In genomic region chr16:44716305-44717140, GRCm38 (mm10) we compare ENCODE assay signal across 8 mouse cellular contexts. TPM values are rescaled to one million over a fixed set of nuclear protein-coding genes. Genes with fewer than 3 reads are reported as not detected.
A peak's percentile ranks its signal among the peaks of the same experiment; 100 is the strongest.
DNase-seq lines count a peak whose midpoint lies in the region; ATAC-seq lines count a peak whose summit lies in the region.

No protein-coding gene starts in this region.

- H3K36me3 ChIP-seq in forebrain, embryonic 13.5 days (ENCODE audit: poor library complexity, severe bottlenecking), result peaks cover 10% of the 10 kb centered on the region; the same call in 1 of the 2 replicates
- H3K36me3 ChIP-seq in intestine, embryonic 14.5 days (ENCODE audit: control insufficient read depth, insufficient read depth, low read length), result peaks cover 16% of the 10 kb centered on the region
- H3K36me3 ChIP-seq in stomach, embryonic 16.5 days (ENCODE audit: control insufficient read depth, insufficient read depth, low read length), result no peaks in the 10 kb centered on the region

- no peaks in the 10 kb centered on the region for H3K9me3 ChIP-seq in forebrain, embryonic 13.5 days (replicated peaks)
- H3K9me3 ChIP-seq in intestine, embryonic 14.5 days (ENCODE audit: control insufficient read depth, low read length), result no peaks in the 10 kb centered on the region
- H3K9me3 ChIP-seq in stomach, embryonic 16.5 days (replicated peaks; ENCODE audit: control insufficient read depth, low read length), result no peaks in the 10 kb centered on the region

- DNase-seq in left cerebral cortex, postnatal 14 days (ENCODE audit: low spot score in 2 of 2), result peak; percentile 53 to 63
- no peak for DNase-seq in left cerebral cortex, postnatal 4 days
- DNase-seq in intestine, embryonic 14.5 days (ENCODE audit: low spot score), result no peak
- DNase-seq in lung, postnatal 25 days (ENCODE audit: low spot score), result peak; percentile 57
- DNase-seq in urinary bladder, postnatal 10 days (ENCODE audit: low spot score), result no peak

- intact Hi-C loops in left cerebral cortex, postnatal 14 days (cut with DNase I), result loop anchor here (10.0 kb wide), 1 partner anchor 232 kb away; no protein-coding TSS in a partner anchor
- intact Hi-C loops in left cerebral cortex, postnatal 4 days (cut with DNase I), result loop anchor here (10.0 kb wide), 1 partner anchor 232 kb away; no protein-coding TSS in a partner anchor

- H3K27me3 ChIP-seq in forebrain, embryonic 13.5 days, result no peaks in the 10 kb centered on the region
- no peaks in the 10 kb centered on the region for H3K27me3 ChIP-seq in intestine, embryonic 14.5 days (replicated peaks; ENCODE audit: control insufficient read depth, insufficient read depth, low read length)
- H3K27me3 ChIP-seq in stomach, embryonic 16.5 days (ENCODE audit: control insufficient read depth, insufficient read depth, low read length), result no peaks in the 10 kb centered on the region

- H3K4me1 ChIP-seq in brown adipose tissue, adult 24 weeks (ENCODE audit: control insufficient read depth, insufficient read depth, insufficient read length, low read length), result peaks cover 2% of the 10 kb centered on the region; the same call in 1 of the 2 replicates
- peaks cover 8% of the 10 kb centered on the region; the same call in 1 of the 2 replicates for H3K4me1 ChIP-seq in forebrain, embryonic 13.5 days
- H3K4me1 ChIP-seq in intestine, embryonic 14.5 days (replicated peaks; ENCODE audit: control insufficient read depth, insufficient read depth, low read length), result no peaks in the 10 kb centered on the region
- H3K4me1 ChIP-seq in stomach, embryonic 16.5 days (ENCODE audit: control insufficient read depth, insufficient read depth, low read length), result peaks cover 3% of the 10 kb centered on the region; the same call in 1 of the 2 replicates

- peak overlapping the region; percentile 48; the same call in 1 of the 2 replicates for H3K9ac ChIP-seq in forebrain, embryonic 13.5 days
- H3K9ac ChIP-seq in intestine, embryonic 14.5 days (ENCODE audit: low read length), result no peak overlapping the region
- H3K9ac ChIP-seq in stomach, embryonic 16.5 days (ENCODE audit: low read length), result no peak overlapping the region

- H3K4me2 ChIP-seq in forebrain, embryonic 13.5 days, result no peak overlapping the region
- no peak overlapping the region for H3K4me2 ChIP-seq in intestine, embryonic 14.5 days (ENCODE audit: low read length)
- H3K4me2 ChIP-seq in stomach, embryonic 16.5 days (ENCODE audit: low read depth, low read length), result 0 out of 2 replicates have a peak overlapping the region, but pooled peaks have one; percentile 8

- peak; percentile 87 for ATAC-seq in forebrain, embryonic 13.5 days
- ATAC-seq in intestine, embryonic 14.5 days (replicated peaks; ENCODE audit: low FRiP score, low TSS enrichment, low read depth), result 0 out of 2 replicates have a peak, but pooled peaks have one; percentile 60
- peak; percentile 81 for ATAC-seq in stomach, embryonic 16.5 days (ENCODE audit: insufficient read depth, low FRiP score)

- H3K4me3 ChIP-seq in brown adipose tissue, adult 24 weeks (ENCODE audit: insufficient read depth, low read depth, low read length), result 0 out of 2 replicates have a peak overlapping the region, but pooled peaks have one; percentile 4
- H3K4me3 ChIP-seq in forebrain, embryonic 13.5 days, result no peak overlapping the region
- H3K4me3 ChIP-seq in intestine, embryonic 14.5 days (ENCODE audit: low read depth, low read length), result no peak overlapping the region
- H3K4me3 ChIP-seq in stomach, embryonic 16.5 days (replicated peaks; ENCODE audit: low read length), result no peak overlapping the region

- no peak overlapping the region for H3K27ac ChIP-seq in brown adipose tissue, adult 24 weeks (replicated peaks; ENCODE audit: low read depth, low read length)
- H3K27ac ChIP-seq in forebrain, embryonic 13.5 days, result no peak overlapping the region
- H3K27ac ChIP-seq in intestine, embryonic 14.5 days (ENCODE audit: low read depth), result no peak overlapping the region
- H3K27ac ChIP-seq in stomach, embryonic 16.5 days (ENCODE audit: low read length), result peak overlapping the region; percentile 70

- 27% methylated on average over 10 of the region's 10 CpGs for WGBS in forebrain, embryonic 13.5 days
- WGBS in intestine, embryonic 14.5 days, result 40% methylated on average over 10 of the region's 10 CpGs
- 35% methylated on average over 10 of the region's 10 CpGs for WGBS in stomach, embryonic 16.5 days

RNA-seq across cellular contexts. Expression of gene Nepro, which starts 7.6 kb away (rescaled TPM):
- total RNA-seq in left cerebral cortex, postnatal 14 days (2021), result 1 to 10 TPM; 4.0 to 4.5 TPM
- 1 to 10 TPM; 6.1 to 7.1 TPM for total RNA-seq in left cerebral cortex, postnatal 4 days (2021)
- polyA plus RNA-seq in brown adipose tissue, adult 24 weeks (2012; ENCODE audit: insufficient read depth, insufficient read length, missing spikeins), result 4.0 and 6.1 TPM in 2 replicates
- polyA plus RNA-seq in forebrain, embryonic 13.5 days (2015; fragmentation: Nextera tagmentation; extraction: Ambion mirVana), result 6.6 and 7.4 TPM in 2 replicates
- polyA plus RNA-seq in intestine, embryonic 14.5 days (2014; fragmentation: Nextera tagmentation; extraction: Ambion mirVana), result 11.3 and 12.8 TPM in 2 replicates
- 7.2 and 7.6 TPM in 2 replicates for polyA plus RNA-seq in stomach, embryonic 16.5 days (2015; fragmentation: Nextera tagmentation; extraction: Ambion mirVana)

RNA-seq across cellular contexts. Expression of gene Gtpbp8, which starts 29.6 kb away (rescaled TPM):
- 10 to 100 TPM; 25.7 to 28.1 TPM for total RNA-seq in left cerebral cortex, postnatal 14 days (2021)
- 10 to 100 TPM; 21.7 to 25.2 TPM for total RNA-seq in left cerebral cortex, postnatal 4 days (2021)
- polyA plus RNA-seq in brown adipose tissue, adult 24 weeks (2012; ENCODE audit: insufficient read depth, insufficient read length, missing spikeins), result 33.0 and 34.8 TPM in 2 replicates
- 32.1 and 34.1 TPM in 2 replicates for polyA plus RNA-seq in forebrain, embryonic 13.5 days (2015; fragmentation: Nextera tagmentation; extraction: Ambion mirVana)
- 27.2 and 30.5 TPM in 2 replicates for polyA plus RNA-seq in intestine, embryonic 14.5 days (2014; fragmentation: Nextera tagmentation; extraction: Ambion mirVana)
- polyA plus RNA-seq in stomach, embryonic 16.5 days (2015; fragmentation: Nextera tagmentation; extraction: Ambion mirVana), result 25.1 and 26.3 TPM in 2 replicates

RNA-seq across cellular contexts. Expression of gene Cd200r1, which starts 49.0 kb away (rescaled TPM):
- under 1 TPM; 0.59 to 0.90 TPM for total RNA-seq in left cerebral cortex, postnatal 14 days (2021)
- total RNA-seq in left cerebral cortex, postnatal 4 days (2021), result not detected
- polyA plus RNA-seq in brown adipose tissue, adult 24 weeks (2012; ENCODE audit: insufficient read depth, insufficient read length, missing spikeins), result 0.71 and 0.79 TPM in 2 replicates
- 0.15 and 0.43 TPM in 2 replicates for polyA plus RNA-seq in forebrain, embryonic 13.5 days (2015; fragmentation: Nextera tagmentation; extraction: Ambion mirVana)
- 0.88 and 0.99 TPM in 2 replicates for polyA plus RNA-seq in intestine, embryonic 14.5 days (2014; fragmentation: Nextera tagmentation; extraction: Ambion mirVana)
- 1.1 and 1.7 TPM in 2 replicates for polyA plus RNA-seq in stomach, embryonic 16.5 days (2015; fragmentation: Nextera tagmentation; extraction: Ambion mirVana)

Comparison
In these comparisons a context has a peak if more than half of its experiments do, and no peak if none do; other contexts are left out.
1. DNase-seq: peak in left cerebral cortex, postnatal 14 days (2 of 2) and lung, postnatal 25 days (single experiment); none in left cerebral cortex, postnatal 4 days (single experiment), intestine, embryonic 14.5 days (single experiment) and urinary bladder, postnatal 10 days (single experiment).
2. Peak in every context shown above with its lines, with median percentiles within 50 percentile points of each other: ATAC-seq.